Mouse (Mus musculus): ENCODE measurements around the gene Urb1. TPM values are rescaled to one million over a fixed set of nuclear protein-coding genes. Genes with fewer than 3 reads are reported as not detected.

Gene Urb1
- polyA plus RNA-seq, 1 experiment from 2014 or later, result 4.2 TPM

GRCm38 (mm10) chr16:90798848-90799247 is 11.4 kb downstream of the Urb1 start:
- Histone ChIP-seq H3K9me3 (replicated peaks; ENCODE audit: low read length) (no peaks in the 10 kb centered on the region), H3K4me2 (ENCODE audit: low read length) (no peak overlapping the region), H3K4me3 (replicated peaks; ENCODE audit: low read depth, low read length) (no peak overlapping the region), H3K9ac (ENCODE audit: low read depth, low read length) (no peak overlapping the region), H3K4me1 (replicated peaks; ENCODE audit: insufficient read depth, low read length) (no peaks in the 10 kb centered on the region), H3K27ac (no peak overlapping the region), H3K27me3 (ENCODE audit: insufficient read depth, low read length) (no peaks in the 10 kb centered on the region), H3K36me3 (ENCODE audit: insufficient read depth, low read length) (peaks cover 36% of the 10 kb centered on the region)
- DNase-seq (ENCODE audit: low spot score), result no peak
- no peak for ATAC-seq (replicated peaks; ENCODE audit: low FRiP score, low read depth)
- WGBS, result 91% methylated on average over 5 of the region's 5 CpGs
- TF ChIP-seq CTCF (IDR thresholded peaks at IDR 0.05; ENCODE audit: low read depth), result no peak

- Histone ChIP-seq H3K9ac (ENCODE audit: low read depth, low read length) (no peak overlapping the region), H3K27ac (no peak overlapping the region), H3K4me2 (ENCODE audit: low read length) (no peak overlapping the region), H3K4me1 (replicated peaks; ENCODE audit: insufficient read depth, low read length) (no peaks in the 10 kb centered on the region), H3K27me3 (ENCODE audit: insufficient read depth, low read length) (no peaks in the 10 kb centered on the region), H3K4me3 (replicated peaks; ENCODE audit: low read depth, low read length) (no peak overlapping the region), H3K9me3 (replicated peaks; ENCODE audit: low read length) (no peaks in the 10 kb centered on the region), H3K36me3 (ENCODE audit: insufficient read depth, low read length) (peaks cover 33% of the 10 kb centered on the region)
- ATAC-seq (replicated peaks; ENCODE audit: low FRiP score, low read depth) (no peak), DNase-seq (ENCODE audit: low spot score) (no peak)
- WGBS, result 90% methylated on average over 8 of the region's 8 CpGs
- no peak for TF ChIP-seq CTCF (IDR thresholded peaks at IDR 0.05; ENCODE audit: low read depth)
Measured at GRCm38 (mm10) chr16:90798446-90798845, 11.8 kb downstream of the Urb1 start.

- no peak for DNase-seq (ENCODE audit: low spot score)
- H3K9ac ChIP-seq (ENCODE audit: low read depth, low read length), result no peak overlapping the region
- H3K36me3 ChIP-seq (ENCODE audit: insufficient read depth, low read length), result peaks cover 39% of the 10 kb centered on the region
- H3K4me2 ChIP-seq (ENCODE audit: low read length), result no peak overlapping the region
- no peaks in the 10 kb centered on the region for H3K27me3 ChIP-seq (ENCODE audit: insufficient read depth, low read length)
- H3K27ac ChIP-seq, result no peak overlapping the region
- no peaks in the 10 kb centered on the region for H3K4me1 ChIP-seq (replicated peaks; ENCODE audit: insufficient read depth, low read length)
- no peaks in the 10 kb centered on the region for H3K9me3 ChIP-seq (replicated peaks; ENCODE audit: low read length)
- no peak overlapping the region for H3K4me3 ChIP-seq (replicated peaks; ENCODE audit: low read depth, low read length)
- no peak for TF ChIP-seq CTCF (IDR thresholded peaks at IDR 0.05; ENCODE audit: low read depth)
- no peak for ATAC-seq (replicated peaks; ENCODE audit: low FRiP score, low read depth)
Measured at GRCm38 (mm10) chr16:90794708-90795107, 15.5 kb downstream of the Urb1 start.

- DNase-seq (ENCODE audit: low spot score), result no peak
- no peak overlapping the region for H3K9ac ChIP-seq (ENCODE audit: low read depth, low read length)
- no peak for TF ChIP-seq CTCF (IDR thresholded peaks at IDR 0.05; ENCODE audit: low read depth)
- no peak overlapping the region for H3K4me3 ChIP-seq (replicated peaks; ENCODE audit: low read depth, low read length)
- H3K4me2 ChIP-seq (ENCODE audit: low read length), result no peak overlapping the region
- WGBS, result 73% methylated on average over 3 of the region's 3 CpGs
- H3K36me3 ChIP-seq (ENCODE audit: insufficient read depth, low read length), result peaks cover 43% of the 10 kb centered on the region
- H3K9me3 ChIP-seq (replicated peaks; ENCODE audit: low read length), result no peaks in the 10 kb centered on the region
- H3K27me3 ChIP-seq (ENCODE audit: insufficient read depth, low read length), result no peaks in the 10 kb centered on the region
- no peak overlapping the region for H3K27ac ChIP-seq
- H3K4me1 ChIP-seq (replicated peaks; ENCODE audit: insufficient read depth, low read length), result no peaks in the 10 kb centered on the region
- no peak for ATAC-seq (replicated peaks; ENCODE audit: low FRiP score, low read depth)
Measured at GRCm38 (mm10) chr16:90792500-90792899, 17.7 kb downstream of the Urb1 start.

- Histone ChIP-seq H3K4me3 (replicated peaks; ENCODE audit: low read depth, low read length) (no peak overlapping the region), H3K4me1 (replicated peaks; ENCODE audit: insufficient read depth, low read length) (no peaks in the 10 kb centered on the region), H3K27ac (no peak overlapping the region), H3K9me3 (replicated peaks; ENCODE audit: low read length) (no peaks in the 10 kb centered on the region), H3K4me2 (ENCODE audit: low read length) (no peak overlapping the region), H3K36me3 (ENCODE audit: insufficient read depth, low read length) (peaks cover 45% of the 10 kb centered on the region), H3K27me3 (ENCODE audit: insufficient read depth, low read length) (no peaks in the 10 kb centered on the region), H3K9ac (ENCODE audit: low read depth, low read length) (no peak overlapping the region)
- TF ChIP-seq CTCF (IDR thresholded peaks at IDR 0.05; ENCODE audit: low read depth), result no peak
- DNase-seq (ENCODE audit: low spot score), result no peak
- no peak for ATAC-seq (replicated peaks; ENCODE audit: low FRiP score, low read depth)
- 75% methylated on average over 5 of the region's 5 CpGs for WGBS
Measured at GRCm38 (mm10) chr16:90792066-90792465, 18.1 kb downstream of the Urb1 start.

GRCm38 (mm10) chr16:90790946-90791345 is 19.3 kb downstream of the Urb1 start:
- Histone ChIP-seq H3K36me3 (ENCODE audit: insufficient read depth, low read length) (peaks cover 49% of the 10 kb centered on the region), H3K4me2 (ENCODE audit: low read length) (no peak overlapping the region), H3K9ac (ENCODE audit: low read depth, low read length) (no peak overlapping the region), H3K9me3 (replicated peaks; ENCODE audit: low read length) (no peaks in the 10 kb centered on the region), H3K4me1 (replicated peaks; ENCODE audit: insufficient read depth, low read length) (no peaks in the 10 kb centered on the region), H3K27me3 (ENCODE audit: insufficient read depth, low read length) (no peaks in the 10 kb centered on the region), H3K27ac (no peak overlapping the region), H3K4me3 (replicated peaks; ENCODE audit: low read depth, low read length) (no peak overlapping the region)
- 75% methylated on average over 6 of the region's 6 CpGs for WGBS
- no peak for DNase-seq (ENCODE audit: low spot score)
- ATAC-seq (replicated peaks; ENCODE audit: low FRiP score, low read depth), result no peak
- TF ChIP-seq CTCF (IDR thresholded peaks at IDR 0.05; ENCODE audit: low read depth), result no peak

- Histone ChIP-seq H3K27ac (no peak overlapping the region), H3K9ac (ENCODE audit: low read depth, low read length) (no peak overlapping the region), H3K9me3 (replicated peaks; ENCODE audit: low read length) (no peaks in the 10 kb centered on the region), H3K4me3 (replicated peaks; ENCODE audit: low read depth, low read length) (no peak overlapping the region), H3K4me2 (ENCODE audit: low read length) (no peak overlapping the region), H3K27me3 (ENCODE audit: insufficient read depth, low read length) (no peaks in the 10 kb centered on the region), H3K36me3 (ENCODE audit: insufficient read depth, low read length) (peaks cover 49% of the 10 kb centered on the region), H3K4me1 (replicated peaks; ENCODE audit: insufficient read depth, low read length) (no peaks in the 10 kb centered on the region)
- WGBS, result 90% methylated on average over 6 of the region's 6 CpGs
- no peak for ATAC-seq (replicated peaks; ENCODE audit: low FRiP score, low read depth)
- DNase-seq (ENCODE audit: low spot score), result no peak
- no peak for TF ChIP-seq CTCF (IDR thresholded peaks at IDR 0.05; ENCODE audit: low read depth)
Measured at GRCm38 (mm10) chr16:90788580-90788979, 21.6 kb downstream of the Urb1 start.

Data from kidney, postnatal 0 days (tissue).